20 mouse cellular contexts compared by ENCODE assay signal in the genomic region with DNA sequence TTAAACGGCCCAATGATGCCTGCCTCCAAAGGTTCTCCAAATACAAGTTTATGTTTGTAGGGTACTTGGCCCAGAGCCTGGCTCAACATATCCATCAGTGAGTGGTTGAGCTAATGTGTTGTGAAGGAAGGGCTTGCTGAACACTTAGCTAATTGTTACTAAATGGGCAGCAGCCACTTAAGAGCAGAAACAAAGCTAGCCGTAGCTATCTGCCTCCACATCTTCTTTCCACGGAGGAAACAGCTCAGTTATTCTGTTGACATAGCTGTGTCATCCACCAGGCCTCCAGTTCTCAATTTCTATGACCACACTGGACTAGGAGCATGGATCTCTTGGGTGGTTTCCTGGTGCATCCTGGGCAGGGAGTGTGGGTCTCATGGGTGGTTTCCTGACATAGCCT.
DNase-seq lines count a peak whose midpoint lies in the region; ATAC-seq and TF ChIP-seq lines count a peak whose summit lies in the region.
"Had no signal": no experiment of that assay in that cellular context is flagged by ENCODE, and none has a peak within 500 bp of the region (broad histone marks: within the 10 kb centered on the region; RNA-seq: fewer than 3 reads in every experiment).

No protein-coding gene starts in this region.

- H3K4me2 ChIP-seq in stomach, postnatal 0 days (replicated peaks; ENCODE audit: low read depth) = no peak overlapping the region
- H3K4me2 ChIP-seq: forebrain, embryonic 13.5 days; hindbrain, embryonic 12.5 days; hindbrain, embryonic 15.5 days; intestine, embryonic 15.5 days had no signal

- TF ChIP-seq EP300 in heart, adult 2 months (IDR thresholded peaks at IDR 0.05; ENCODE audit: insufficient read depth, low read depth, low read length) = no peak
- TF ChIP-seq EP300 in stomach, postnatal 0 days (optimal IDR thresholded peaks at IDR 0.05) = no peak

- intact Hi-C loops in heart, adult 2 months (cut with DNase I) = no loop called here

- 28% methylated on average over 3 of the region's 3 CpGs for WGBS in heart, embryonic 10.5 days
- WGBS in heart, adult 2 months = 49% methylated on average over 3 of the region's 3 CpGs
- WGBS in stomach, postnatal 0 days = 37% methylated on average over 3 of the region's 3 CpGs

- peak overlapping the region; percentile 19; the same call in 1 of the 2 replicates for H3K27ac ChIP-seq in heart, embryonic 10.5 days
- H3K27ac ChIP-seq in heart, adult 2 months = no peak overlapping the region
- H3K27ac ChIP-seq in stomach, postnatal 0 days (replicated peaks) = peak overlapping the region; percentile 49; the same call in 1 of the 2 replicates
- H3K27ac ChIP-seq: forebrain, embryonic 10.5 days; forebrain, embryonic 13.5 days; hindbrain, embryonic 12.5 days; hindbrain, embryonic 15.5 days; intestine, embryonic 15.5 days had no signal

- ATAC-seq in stomach, postnatal 0 days (ENCODE audit: low FRiP score, low TSS enrichment) = 0 out of 2 replicates have a peak, but pooled peaks have one; percentile 14
- ATAC-seq: CD4-positive, CD25-positive, alpha-beta regulatory T cell, adult 4 months; forebrain, embryonic 13.5 days; forebrain, embryonic 16.5 days; intestine, embryonic 15.5 days had no signal

- H3K4me1 ChIP-seq in heart, embryonic 10.5 days = peaks cover 53% of the 10 kb centered on the region
- no peaks in the 10 kb centered on the region for H3K4me1 ChIP-seq in heart, adult 2 months (ENCODE audit: control insufficient read depth, insufficient read depth, low read length)
- no peaks in the 10 kb centered on the region; the same call in 1 of the 2 replicates for H3K4me1 ChIP-seq in stomach, postnatal 0 days (replicated peaks; ENCODE audit: control insufficient read depth, insufficient read depth)

- TF ChIP-seq POLR2A in heart, adult 2 months (IDR thresholded peaks at IDR 0.05; ENCODE audit: insufficient read depth, low read depth, low read length) = no peak

- no peaks in the 10 kb centered on the region for H3K27me3 ChIP-seq in heart, embryonic 10.5 days (ENCODE audit: insufficient read depth, poor library complexity, severe bottlenecking)
- H3K27me3 ChIP-seq in heart, adult 2 months (ENCODE audit: control insufficient read depth, insufficient read depth, low read length) = no peaks in the 10 kb centered on the region
- no peaks in the 10 kb centered on the region for H3K27me3 ChIP-seq in stomach, postnatal 0 days (ENCODE audit: control insufficient read depth, insufficient read depth, low read length)
- H3K27me3 ChIP-seq: forebrain, embryonic 13.5 days; hindbrain, embryonic 12.5 days; hindbrain, embryonic 15.5 days; intestine, embryonic 15.5 days had no signal

- peaks cover 22% of the 10 kb centered on the region for H3K36me3 ChIP-seq in heart, embryonic 10.5 days
- no peaks in the 10 kb centered on the region; the same call in none of the 2 replicates for H3K36me3 ChIP-seq in heart, adult 2 months (ENCODE audit: control insufficient read depth, insufficient read depth, low read length)
- no peaks in the 10 kb centered on the region for H3K36me3 ChIP-seq in stomach, postnatal 0 days (ENCODE audit: control insufficient read depth, insufficient read depth, low read length)
- H3K36me3 ChIP-seq: hindbrain, embryonic 12.5 days; hindbrain, embryonic 15.5 days; intestine, embryonic 15.5 days had no signal

- no peaks in the 10 kb centered on the region for H3K9me3 ChIP-seq in heart, embryonic 10.5 days
- no peaks in the 10 kb centered on the region for H3K9me3 ChIP-seq in stomach, postnatal 0 days (ENCODE audit: control insufficient read depth, low read length)
- H3K9me3 ChIP-seq: forebrain, embryonic 10.5 days; forebrain, embryonic 13.5 days; hindbrain, embryonic 12.5 days; hindbrain, embryonic 15.5 days; intestine, embryonic 15.5 days had no signal

- no peak overlapping the region for H3K4me3 ChIP-seq in heart, embryonic 10.5 days
- no peak overlapping the region for H3K4me3 ChIP-seq in heart, adult 2 months
- no peak overlapping the region for H3K4me3 ChIP-seq in stomach, postnatal 0 days (ENCODE audit: low read depth, low read length)
- H3K4me3 ChIP-seq: forebrain, embryonic 10.5 days; forebrain, embryonic 13.5 days; hindbrain, embryonic 12.5 days; hindbrain, embryonic 15.5 days; intestine, embryonic 15.5 days had no signal

- no peak overlapping the region for H3K9ac ChIP-seq in heart, adult 2 months (ENCODE audit: low read depth, low read length)
- H3K9ac ChIP-seq in stomach, postnatal 0 days (ENCODE audit: low read length) = no peak overlapping the region
- H3K9ac ChIP-seq: forebrain, embryonic 13.5 days; hindbrain, embryonic 12.5 days; hindbrain, embryonic 15.5 days; intestine, embryonic 15.5 days had no signal

- TF ChIP-seq CTCF in heart, adult 2 months (IDR thresholded peaks at IDR 0.05) = no peak
- no peak for TF ChIP-seq CTCF in stomach, postnatal 0 days (IDR thresholded peaks at IDR 0.05; ENCODE audit: low read depth)

- no peaks in the 10 kb centered on the region for H3K79me2 ChIP-seq in heart, adult 2 months (replicated peaks; ENCODE audit: control insufficient read depth, insufficient read depth, low read length)

- no peak for DNase-seq in heart, embryonic 10.5 days (ENCODE audit: low spot score)
- DNase-seq in heart, adult 2 months = no peak
- peak; percentile 20 for DNase-seq in induced T-regulatory cell, adult 2 months (ENCODE audit: low read depth)
- no peak for DNase-seq in stomach, postnatal 0 days (ENCODE audit: low spot score)
- DNase-seq in thymus, postnatal 4 days = no peak
- no peak for DNase-seq in ovary, postnatal 14 days (ENCODE audit: low spot score)
- DNase-seq: adrenal gland, postnatal 10 days; adrenal gland, postnatal 36 days; cerebellum, adult 18-20 months; cerebellum, adult 9-10 months; cerebellum, postnatal 14 days; gastrocnemius, postnatal 10 days; gastrocnemius, postnatal 36 days had no signal
